Mouse (Mus musculus) heart, postnatal 14 days (tissue): ENCODE data around the gene Ppox. TPM values are rescaled to one million over a fixed set of nuclear protein-coding genes. Genes with fewer than 3 reads are reported as not detected.
"Not testable (repeated sequence)": the region's sequence is repeated elsewhere in the genome, so short reads cannot be mapped to it uniquely, and the experiment has no call there.

ENCODE experiments used
- DNase-seq, 2 experiments: peaks; one replicate each; pipeline ENCODE4 v3.0.0; 2021 to 2022
- intact Hi-C: fragments of 180-260 bp; cut with DNase I; formaldehyde crosslinking; loops from one replicate; pipeline ENCODE4 v1.15.1; 2025
- total RNA-seq, 2 experiments: library from RNA; stranded (reverse); gene quantifications; 2 replicates each; pipeline ENCODE4 v1.2.3; 2021

Ppox gene
- total RNA-seq, 2 experiments from 2014 or later: 16.4 to 21.3 TPM

GRCm38 (mm10) chr1:171248386-171249226 lies 32.4 kb downstream of the Ppox start:
- intact Hi-C loops: no loop called here
- no peak for DNase-seq

- DNase-seq: peak in 1 of 2 experiments; percentile 38
These were observed 33.1 kb downstream of the Ppox start for GRCm38 (mm10) chr1:171247916-171248315.

GRCm38 (mm10) chr1:171247453-171247841 lies 33.5 kb downstream of the Ppox start:
- intact Hi-C loops: no loop called here

More at GRCm38 (mm10) chr1:171247916-171248315, 33.1 kb downstream of the Ppox start:
- intact Hi-C loops: no loop called here

GRCm38 (mm10) chr1:171246709-171247452 lies 34.1 kb downstream of the Ppox start:
- intact Hi-C loops: no loop called here

More at GRCm38 (mm10) chr1:171247453-171247841, 33.5 kb downstream of the Ppox start:
- DNase-seq: no peak

DNA sequence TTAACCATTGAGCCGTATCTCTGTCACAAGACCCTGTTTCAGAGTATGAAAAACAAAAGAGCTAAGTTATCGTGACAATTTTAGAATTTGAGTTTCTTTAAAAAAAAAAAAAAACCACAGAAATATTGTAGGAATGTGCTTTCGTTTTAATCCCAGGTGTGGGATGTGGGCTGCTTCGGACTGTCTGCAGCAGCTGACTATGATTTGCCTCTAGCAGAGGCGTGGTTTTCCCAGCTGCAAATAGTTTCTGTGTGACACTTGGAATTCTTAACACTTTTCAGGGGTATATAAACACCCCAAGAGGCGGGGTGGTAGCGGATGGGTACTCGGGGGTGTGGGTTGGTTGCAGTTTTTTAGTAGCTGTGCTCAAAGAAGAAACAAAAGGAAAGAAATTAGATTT lies 35.6 kb downstream of the Ppox start:
- no peak for DNase-seq
- intact Hi-C loops: no loop called here

More at GRCm38 (mm10) chr1:171246709-171247452, 34.1 kb downstream of the Ppox start:
- peak; percentile 98 to 99 for DNase-seq

GRCm38 (mm10) chr1:171241952-171242351 lies 39.0 kb downstream of the Ppox start:
- intact Hi-C loops: loop anchor here (5.0 kb wide), 1 partner anchor 40 kb away; the partner anchor contains the start of gene Ppox
- DNase-seq: not testable (repeated sequence)

GRCm38 (mm10) chr1:171240911-171241310 lies 40.1 kb downstream of the Ppox start:
- DNase-seq: no peak
- intact Hi-C loops: loop anchor here (5.0 kb wide), 1 partner anchor 41 kb away; the partner anchor contains the start of gene Ppox

DNA sequence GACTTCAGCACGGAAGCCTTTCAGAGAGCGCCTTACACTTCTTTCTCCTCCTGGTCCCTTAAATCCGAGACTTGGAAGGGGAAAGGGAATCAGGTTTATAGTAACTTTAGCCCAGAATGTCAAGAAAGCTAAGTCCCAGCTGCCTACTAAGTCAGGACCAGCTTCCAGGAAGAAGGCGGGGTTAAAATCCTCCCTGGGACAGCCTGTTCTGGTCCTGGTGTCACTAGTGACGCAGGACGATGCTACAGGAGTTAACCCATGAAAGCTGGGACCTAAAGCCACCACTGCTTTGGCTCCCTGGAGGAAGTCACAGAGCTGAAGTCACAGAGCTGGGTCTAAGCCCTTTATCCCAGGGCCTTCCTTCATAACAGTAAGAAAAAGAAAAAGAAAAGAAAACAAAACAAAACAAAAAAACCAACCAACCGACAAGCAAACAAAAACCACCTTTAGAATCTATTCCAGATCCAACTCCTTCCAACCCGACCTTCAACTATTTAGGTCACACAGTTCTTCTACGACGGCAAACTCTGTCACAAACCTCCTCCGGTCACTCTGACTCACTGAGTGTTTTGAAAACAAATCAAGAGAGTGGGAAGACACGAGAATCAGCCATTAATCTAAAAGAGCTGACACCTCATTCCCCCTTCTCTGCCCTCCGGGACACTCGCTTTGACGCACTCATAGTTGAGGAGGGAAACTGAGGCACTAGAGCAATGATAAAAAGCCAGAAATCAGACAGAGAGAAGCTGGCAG lies 40.8 kb downstream of the Ppox start:
- intact Hi-C loops: loop anchor here (2.0 to 5.0 kb wide), 3 partner anchors 17 to 123 kb away; partner anchors contain the start of genes Ppox and Tomm40l
- peak in 1 of 2 experiments; percentile 54 for DNase-seq

DNA sequence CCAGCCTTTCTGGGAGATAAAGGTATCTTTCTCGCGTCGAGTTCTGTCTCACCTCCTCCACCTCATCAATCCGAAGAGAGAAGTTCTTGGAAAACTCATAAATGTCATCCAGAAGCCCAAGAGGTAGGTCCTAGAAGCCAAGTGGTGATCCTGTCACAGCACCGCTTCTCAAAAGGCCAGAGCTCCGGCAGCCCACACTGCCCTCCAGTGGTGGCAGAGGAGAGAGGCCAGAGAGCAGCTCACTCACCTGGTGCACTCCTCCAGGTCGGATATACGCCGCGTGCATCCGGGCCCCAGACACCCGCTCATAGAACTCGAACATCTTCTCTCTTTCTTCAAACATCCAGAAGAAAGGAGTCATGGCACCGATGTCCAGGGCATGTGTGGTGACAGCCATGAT lies 42.5 kb downstream of the Ppox start:
- peak; percentile 71 to 73 for DNase-seq
- intact Hi-C loops: loop anchor here (2.0 to 5.0 kb wide), 2 partner anchors 16 to 121 kb away; partner anchors contain the start of gene Tomm40l

DNA sequence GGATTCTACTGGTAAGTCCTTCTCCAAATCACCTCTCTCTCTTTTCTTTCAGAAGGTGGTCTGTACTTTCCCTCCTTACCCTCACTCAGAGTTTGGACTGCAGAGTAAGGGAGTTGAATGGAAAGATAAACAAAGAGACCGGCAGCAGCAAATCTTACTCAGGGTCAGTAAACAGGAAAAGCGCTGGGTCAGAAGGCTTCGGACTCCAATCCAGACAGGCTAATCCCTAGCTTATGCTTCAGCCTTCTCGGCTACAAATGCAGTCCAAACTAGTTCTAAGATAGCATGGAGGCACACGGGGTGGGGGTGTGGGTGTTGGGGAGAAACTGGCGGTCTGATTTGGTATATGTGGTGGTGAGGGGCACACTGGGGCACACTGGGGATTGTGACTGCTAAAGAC lies 43.5 kb downstream of the Ppox start:
- intact Hi-C loops: loop anchor here (5.0 kb wide), 1 partner anchor 120 kb away; no protein-coding TSS in a partner anchor
- DNase-seq: no peak

- intact Hi-C loops: loop anchor here (5.0 kb wide), 1 partner anchor 118 kb away; no protein-coding TSS in a partner anchor
- DNase-seq: no peak
These were observed 45.2 kb downstream of the Ppox start for GRCm38 (mm10) chr1:171235791-171236190.

- intact Hi-C loops: no loop called here
- DNase-seq: no peak
These were observed 46.4 kb downstream of the Ppox start for GRCm38 (mm10) chr1:171234538-171234937.

GRCm38 (mm10) chr1:171234126-171234525 lies 46.9 kb downstream of the Ppox start, which contains the start of gene Fcer1g:
Gene Fcer1g (minus strand): TSS chr1:171234365.
- intact Hi-C loops: no loop called here
- no peak for DNase-seq

- intact Hi-C loops: no loop called here
- no peak for DNase-seq
These were observed 47.9 kb downstream of the Ppox start for GRCm38 (mm10) chr1:171232800-171233730.

- intact Hi-C loops: no loop called here
- DNase-seq: no peak
These were observed 48.6 kb downstream of the Ppox start for GRCm38 (mm10) chr1:171232348-171232747.

GRCm38 (mm10) chr1:171231844-171232243 lies 49.1 kb downstream of the Ppox start:
- DNase-seq: no peak
- intact Hi-C loops: no loop called here

- no peak for DNase-seq
- intact Hi-C loops: no loop called here
These were observed 50.8 kb downstream of the Ppox start for GRCm38 (mm10) chr1:171230215-171230614.

- DNase-seq: no peak
- intact Hi-C loops: no loop called here
These were observed 51.2 kb downstream of the Ppox start for GRCm38 (mm10) chr1:171229750-171230149.

DNA sequence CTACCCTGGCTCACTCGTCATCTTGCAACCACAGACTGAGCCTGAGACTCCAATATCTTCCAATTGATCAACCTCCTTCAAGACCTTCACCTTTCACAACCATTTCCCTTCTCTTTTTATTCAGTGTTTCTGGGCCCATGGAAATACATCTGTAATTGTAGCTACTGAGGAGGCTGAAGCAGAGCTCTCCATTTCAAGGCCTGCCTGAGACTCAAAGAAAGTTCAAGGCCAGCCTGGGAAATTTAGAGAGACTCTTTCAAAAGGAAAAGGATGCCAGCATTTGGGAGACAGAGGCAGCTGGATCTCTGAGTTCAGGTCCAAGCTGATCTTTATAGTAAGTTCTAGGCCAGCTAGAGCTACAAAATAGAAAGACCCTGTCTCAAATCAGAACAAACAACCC lies 53.1 kb downstream of the Ppox start:
- intact Hi-C loops: no loop called here
- DNase-seq: no peak
